Mouse (Mus musculus) T-cell, adult 2 months (primary cell): ENCODE measurements around the gene Fth1.
A peak's percentile ranks its signal among the peaks of the same experiment; 100 is the strongest.

Experiments
- DNase-seq: peaks from one replicate; pipeline ENCODE4 v3.0.0; 2022; ENCODE audit warnings: low spot score

Gene Fth1

DNA sequence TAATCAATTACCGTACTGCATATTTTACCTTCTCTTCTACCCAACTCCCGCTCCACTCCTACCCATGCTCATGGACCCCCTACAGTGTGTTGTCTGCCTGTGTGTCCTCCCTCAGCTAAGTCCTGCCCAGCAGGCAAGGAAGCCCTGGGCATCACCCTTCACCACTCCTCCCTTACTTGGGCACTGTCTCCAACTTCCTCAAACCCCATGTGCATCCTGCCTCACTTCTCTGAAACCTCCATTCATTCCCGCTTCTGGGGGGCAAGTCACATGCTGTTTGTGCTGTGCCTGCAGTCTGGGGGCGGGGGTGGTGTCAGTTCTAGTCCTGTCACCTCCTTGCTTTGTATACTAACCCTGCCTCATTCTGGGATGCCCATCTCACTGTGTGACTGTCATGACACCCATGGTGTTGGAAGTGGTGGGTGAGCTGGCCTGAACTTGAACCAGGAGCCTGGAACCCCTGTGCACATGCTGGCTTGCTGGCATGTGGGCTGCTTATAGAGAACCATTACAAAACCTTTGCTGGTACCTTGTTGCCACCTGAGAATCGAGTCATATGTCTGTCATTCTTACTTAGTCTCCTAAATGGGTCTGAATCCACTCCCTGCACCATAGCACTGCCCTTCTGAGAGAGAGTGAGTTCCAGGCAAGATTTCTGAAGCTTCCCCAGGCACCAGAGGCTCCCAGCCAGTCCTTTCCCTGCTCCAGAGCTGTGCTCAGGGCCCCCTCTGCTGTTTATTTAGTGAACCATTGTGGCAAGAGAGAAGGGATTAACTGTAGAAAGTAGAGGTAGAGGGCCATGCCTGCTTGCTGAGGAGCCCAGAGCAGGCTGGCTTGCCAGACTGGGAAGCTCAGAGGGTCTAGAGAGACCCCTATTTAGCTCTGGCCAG is 42.3 kb downstream of the Fth1 start:
- no peak for DNase-seq

DNA sequence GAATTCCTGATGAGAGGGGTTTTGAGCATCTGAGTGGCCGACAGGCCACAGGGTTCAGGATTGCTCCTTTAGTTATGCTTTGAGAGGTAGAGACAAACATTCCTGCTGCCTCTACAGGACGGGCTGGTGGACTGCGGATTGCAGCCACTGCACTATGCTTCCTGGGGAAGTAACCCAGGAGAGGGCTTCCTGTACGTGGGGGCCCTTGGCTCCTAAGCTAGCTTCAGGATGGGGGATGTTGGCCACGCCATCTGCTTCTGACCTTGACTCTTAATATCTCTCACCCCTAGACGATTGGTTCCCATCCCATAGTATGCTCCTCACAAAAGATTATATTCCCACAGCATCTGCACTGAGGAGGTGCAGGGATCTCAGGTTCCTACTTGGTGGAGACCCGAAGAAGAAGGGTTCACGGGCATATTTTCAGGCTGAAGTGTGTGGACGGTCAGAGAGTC is 42.9 kb downstream of the Fth1 start:
- no peak for DNase-seq

DNA sequence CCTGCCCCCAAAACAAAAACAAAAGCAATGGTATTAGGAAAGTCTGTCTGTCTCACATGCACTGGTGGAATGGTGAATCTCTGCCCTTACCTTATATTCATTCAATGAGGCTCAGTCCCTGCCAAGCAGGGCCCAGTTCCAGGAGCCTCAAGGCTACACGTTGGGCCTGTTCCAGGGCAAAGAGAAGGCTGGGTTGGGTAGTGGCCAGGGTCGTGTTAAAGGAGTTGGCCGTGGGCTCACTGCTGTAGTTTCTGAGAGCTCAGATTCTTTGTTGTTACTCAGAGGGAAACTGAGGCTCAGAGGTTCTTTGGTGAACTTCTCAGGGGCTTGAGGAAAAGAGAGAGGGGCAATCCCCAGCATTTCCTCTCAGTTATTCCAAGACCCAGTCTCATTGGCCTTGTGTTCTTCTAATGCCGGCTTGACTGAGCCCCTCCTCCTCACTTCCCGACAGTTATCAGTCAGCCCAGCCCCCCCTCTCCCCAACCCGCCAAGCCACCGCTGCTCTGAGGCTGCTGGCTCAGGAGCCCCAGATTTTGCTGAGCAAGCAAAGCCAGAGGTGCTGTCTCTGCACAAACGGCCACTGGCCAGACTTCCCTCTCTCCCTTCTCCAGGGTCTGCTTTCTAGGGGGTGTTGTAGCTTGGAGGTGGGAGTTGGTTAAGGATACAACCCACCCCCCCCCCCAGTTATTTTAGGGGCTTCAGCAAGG is 44.9 kb downstream of the Fth1 start:
- DNase-seq, result no peak

DNA sequence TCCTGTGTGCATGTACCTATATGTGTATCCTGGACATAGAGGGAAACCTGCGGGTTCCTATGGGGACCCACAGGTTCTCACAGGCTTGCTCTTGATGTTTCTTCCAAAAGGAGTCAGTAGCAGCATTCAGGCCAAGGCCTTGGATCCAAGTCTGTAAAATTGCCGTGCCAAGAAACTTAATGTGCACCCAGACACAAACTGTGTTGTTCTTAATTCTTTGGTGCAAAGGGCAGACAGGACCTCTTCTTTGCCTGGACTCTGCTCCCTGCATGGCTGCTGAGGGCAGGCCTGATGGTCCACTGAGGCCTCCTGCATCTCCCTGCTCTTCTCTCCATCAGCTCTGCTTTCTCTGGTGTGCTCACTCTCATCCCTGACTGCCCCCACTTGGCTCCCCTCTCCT is 49.3 kb downstream of the Fth1 start:
- DNase-seq, result no peak

DNA sequence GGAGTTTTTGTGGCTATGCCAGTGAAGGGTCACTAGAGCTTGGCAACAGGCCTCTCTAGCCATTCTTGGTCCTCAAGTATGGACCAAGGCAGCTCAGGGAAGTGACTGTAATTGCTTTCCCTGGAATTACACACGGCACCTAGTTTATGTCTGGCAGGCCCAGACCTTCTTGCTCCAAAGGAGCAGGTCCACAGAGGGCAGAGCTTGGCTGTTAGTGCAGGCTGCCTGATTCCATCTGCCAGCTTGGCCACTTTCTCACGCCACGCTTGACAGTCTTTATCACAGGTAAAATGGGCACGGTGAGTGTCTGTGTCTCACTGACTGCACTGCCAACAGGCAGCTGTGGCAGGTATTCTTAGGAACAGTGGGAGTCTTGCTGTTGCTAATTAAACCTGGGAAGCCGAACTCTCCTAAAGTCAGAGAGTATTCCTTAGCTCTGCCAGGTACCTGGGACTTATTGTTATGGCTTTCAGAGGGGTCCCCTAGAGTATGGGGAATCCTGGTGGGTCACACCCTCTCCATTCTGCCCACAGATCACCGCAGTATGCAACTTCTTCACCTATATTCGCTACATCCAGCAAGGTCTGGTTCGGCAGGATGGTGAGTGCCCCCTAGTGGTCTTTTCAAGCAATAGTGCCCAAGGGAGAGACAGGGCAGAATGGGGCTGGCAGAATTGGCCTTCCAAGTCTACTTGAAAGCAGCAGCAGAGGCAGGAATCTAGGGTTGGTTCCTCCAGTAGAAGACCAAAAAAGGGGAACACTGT is 53.0 kb downstream of the Fth1 start:
- peak; percentile 47 for DNase-seq

DNA sequence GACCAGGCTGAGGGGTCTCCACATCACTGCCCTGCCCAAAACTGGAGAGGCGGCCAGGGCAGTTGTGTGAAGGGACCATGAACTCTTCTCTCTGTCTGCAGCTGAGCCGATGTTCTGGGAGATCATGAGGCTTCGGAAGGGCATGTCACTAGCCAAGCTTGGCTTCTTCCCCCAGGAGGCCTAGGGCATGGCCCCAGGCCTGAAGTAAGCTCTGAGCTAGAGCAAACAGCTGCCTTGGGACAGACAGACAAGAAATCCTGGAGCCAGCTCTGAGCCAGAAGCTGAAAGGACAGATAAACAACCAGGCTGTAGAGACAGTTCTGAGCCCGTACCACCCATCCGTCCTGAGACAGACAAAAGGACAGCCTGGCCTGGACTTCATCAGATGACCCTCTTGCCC is 54.0 kb downstream of the Fth1 start:
- DNase-seq, result no peak
